Mouse (Mus musculus) layer of hippocampus, adult 2 months (tissue): Measurements from ENCODE around the gene Rrp8. TPM values are rescaled to one million over a fixed set of nuclear protein-coding genes. Genes with fewer than 3 reads are reported as not detected.
"Not testable (repeated sequence)": the region's sequence is repeated elsewhere in the genome, so short reads cannot be mapped to it uniquely, and the experiment has no call there.

Experiments used
- DNase-seq, 2 experiments: peaks; one replicate each; pipeline ENCODE4 v3.0.0; 2022; ENCODE audit warnings: low spot score in 2 of 2
- H3K27ac ChIP-seq: fragments of 200-600 bp; 2 replicates; pipeline ENCODE4 v1.8.1; 2022
- H3K4me3 ChIP-seq: fragments of 200-600 bp; 2 replicates; pipeline ENCODE4 v1.8.1; 2022; ENCODE audit warnings: mild to moderate bottlenecking
- CTCF ChIP-seq: fragments of 200-600 bp; conservative IDR thresholded peaks from 2 replicates; pipeline ENCODE4 v1.8.1; 2022; ENCODE audit warnings: antibody characterized with exemption, mild to moderate bottlenecking, moderate library complexity
- total RNA-seq, 2 experiments: library from RNA; stranded (reverse); gene quantifications; 2 replicates each; pipeline ENCODE4 v1.2.3; 2021

Rrp8 gene
- total RNA-seq, 2 experiments from 2014 or later: 8.9 to 14.3 TPM

GRCm38 (mm10) chr7:105764331-105764730 lies 27.1 kb upstream of the Rrp8 start:
- no peak for DNase-seq
- H3K27ac ChIP-seq: no peak overlapping the region
- no peak overlapping the region for H3K4me3 ChIP-seq
- TF ChIP-seq CTCF: no peak

- no peak for DNase-seq
- peak overlapping the region; percentile 48 for H3K4me3 ChIP-seq
- H3K27ac ChIP-seq: no peak overlapping the region
- TF ChIP-seq CTCF: no peak
Measured at GRCm38 (mm10) chr7:105762517-105763270, 25.5 kb upstream of the Rrp8 start.

DNA sequence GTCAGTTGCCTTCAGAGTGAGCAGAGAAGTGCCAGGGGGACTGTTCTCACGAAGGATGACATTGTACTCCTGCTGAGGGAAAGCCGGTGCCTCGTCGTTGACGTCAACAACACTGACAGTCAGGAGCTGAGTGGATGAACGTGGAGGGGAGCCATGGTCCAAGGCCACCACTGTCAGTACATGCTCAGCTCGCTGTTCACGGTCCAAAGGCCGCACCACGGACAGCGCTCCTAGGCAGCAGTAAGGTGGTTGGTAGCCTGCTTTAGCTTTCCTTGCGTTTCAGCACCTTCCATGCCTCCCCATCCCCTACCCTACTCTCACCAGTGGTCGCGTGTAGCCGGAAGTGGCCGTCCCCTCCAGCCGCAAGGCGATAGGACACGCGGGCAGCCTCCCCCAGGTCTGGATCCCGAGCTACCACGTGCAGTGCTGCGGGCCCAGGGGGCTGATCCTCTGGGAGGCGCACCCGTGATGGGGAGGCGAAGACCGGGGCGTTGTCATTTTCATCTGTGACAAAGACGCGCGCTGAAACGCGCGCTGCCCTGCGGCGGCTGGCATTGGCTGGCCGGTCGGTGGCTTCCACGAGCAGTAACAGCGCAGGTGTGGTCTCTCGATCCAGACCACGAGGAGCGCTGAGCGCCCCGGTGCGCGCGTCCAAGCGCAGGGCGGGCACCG lies 24.8 kb upstream of the Rrp8 start:
- H3K4me3 ChIP-seq: peak overlapping the region; percentile 48
- no peak overlapping the region for H3K27ac ChIP-seq
- TF ChIP-seq CTCF: no peak
- no peak for DNase-seq

- H3K4me3 ChIP-seq: no peak overlapping the region
- no peak for TF ChIP-seq CTCF
- H3K27ac ChIP-seq: no peak overlapping the region; the same call in 1 of the 2 replicates
- DNase-seq: no peak
Measured at GRCm38 (mm10) chr7:105753281-105753680, 16.1 kb upstream of the Rrp8 start.

GRCm38 (mm10) chr7:105752716-105753115 lies 15.5 kb upstream of the Rrp8 start:
- peak; percentile 26; the same call in 1 of the 2 replicates for TF ChIP-seq CTCF
- Histone ChIP-seq H3K27ac (peak overlapping the region; percentile 93), H3K4me3 (no peak overlapping the region)
- DNase-seq: no peak

- peak; percentile 94 to 97 for DNase-seq
- H3K4me3 ChIP-seq: peak within 1 kb of the TSS; percentile 86
- H3K27ac ChIP-seq: peak within 1 kb of the TSS; percentile 93
- TF ChIP-seq CTCF: no peak
Measured at GRCm38 (mm10) chr7:105751491-105752433, 14.6 kb upstream of the Rrp8 start, which contains the start of gene Tpp1. TSS of gene Tpp1 (minus strand) at chr7:105752235.

GRCm38 (mm10) chr7:105747776-105748175 lies 10.6 kb upstream of the Rrp8 start:
- peak in 1 of 2 experiments; percentile 4 for DNase-seq
- Histone ChIP-seq H3K27ac (no peak overlapping the region), H3K4me3 (no peak overlapping the region)
- no peak for TF ChIP-seq CTCF

- peak; percentile 66 for TF ChIP-seq CTCF
- peak; percentile 85 for DNase-seq
Measured at GRCm38 (mm10) chr7:105743926-105744590, 6.9 kb upstream of the Rrp8 start, which contains the start of gene Taf10. TSS of gene Taf10 (minus strand) at chr7:105744361.

DNA sequence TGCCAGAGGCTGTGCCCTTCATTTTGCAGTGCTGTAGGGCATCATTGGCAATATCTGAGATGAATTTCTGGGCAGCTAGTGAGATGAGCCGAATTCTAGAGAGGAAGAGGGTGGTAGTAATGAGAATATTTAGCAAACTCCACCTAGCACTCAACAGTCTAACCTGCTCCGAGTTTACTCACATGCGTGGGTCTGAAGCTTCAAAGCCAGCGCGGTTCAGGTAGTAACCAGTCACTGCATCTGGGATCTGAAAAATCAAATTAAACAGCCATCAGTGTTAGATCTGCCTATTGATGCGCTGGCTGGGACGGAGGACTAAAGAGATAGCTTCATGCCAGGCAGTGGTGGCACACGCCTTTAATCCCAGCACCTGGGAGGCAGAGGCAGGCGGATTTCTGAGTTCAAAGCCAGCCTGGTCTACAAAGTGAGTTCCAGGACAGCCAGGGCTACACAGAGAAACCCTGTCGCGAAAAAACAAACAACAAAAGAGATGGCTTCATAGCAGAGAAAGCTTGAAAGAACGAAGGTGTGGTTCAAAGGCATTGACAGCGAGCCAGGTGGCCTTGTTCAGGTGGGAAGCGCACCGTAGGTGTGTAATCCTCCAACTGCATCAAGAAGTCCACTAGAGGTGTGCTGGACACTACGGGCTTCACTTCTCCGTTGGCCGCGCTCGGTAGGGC lies 6.2 kb upstream of the Rrp8 start:
- not testable (repeated sequence) for DNase-seq
- Histone ChIP-seq H3K27ac (peak overlapping the region; percentile 89), H3K4me3 (peak overlapping the region; percentile 83)

More at GRCm38 (mm10) chr7:105743926-105744590, 6.9 kb upstream of the Rrp8 start, which contains the start of gene Taf10:
- H3K4me3 ChIP-seq: peak within 1 kb of the TSS; percentile 83
- H3K27ac ChIP-seq: peak within 1 kb of the TSS; percentile 89

GRCm38 (mm10) chr7:105742539-105743215 lies 5.5 kb upstream of the Rrp8 start:
- H3K27ac ChIP-seq, DNase-seq, H3K4me3 ChIP-seq: not testable (repeated sequence)

DNA sequence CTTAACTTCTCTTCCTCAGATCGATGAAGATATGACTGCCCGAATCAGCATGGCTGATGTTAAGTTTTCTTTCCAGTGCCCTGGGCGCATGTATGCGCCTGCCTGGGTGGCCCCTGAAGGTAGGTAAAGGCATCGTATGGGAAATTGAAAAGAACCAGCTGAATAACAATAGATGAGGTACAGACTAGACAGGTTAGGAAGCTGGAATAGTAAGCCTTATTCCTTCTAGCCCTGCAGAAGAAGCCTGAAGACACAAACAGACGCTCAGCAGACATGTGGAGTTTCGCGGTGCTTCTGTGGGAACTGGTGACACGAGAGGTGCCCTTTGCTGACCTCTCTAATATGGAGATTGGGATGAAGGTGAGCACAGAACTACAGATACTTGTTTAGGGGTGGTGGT lies 4.8 kb upstream of the Rrp8 start:
- no peak for TF ChIP-seq CTCF
- Histone ChIP-seq H3K27ac (no peak overlapping the region), H3K4me3 (no peak overlapping the region)
- no peak for DNase-seq
